Mouse (Mus musculus) stomach, embryonic 16.5 days (tissue): ENCODE measurements around the gene Spsb1. TPM values are rescaled to one million over a fixed set of nuclear protein-coding genes. Genes with fewer than 3 reads are reported as not detected.

Experiments
- ATAC-seq: fragments of 200-750 bp; cut with Nextera tagmentation; 2 replicates; pipeline ENCODE4 v1.8.0; 2017; ENCODE audit warnings: moderate number of reproducible peaks, moderate TSS enrichment; ENCODE audit not compliant: insufficient read depth, low FRiP score
- H3K27ac ChIP-seq: fragments of 300-500 bp; sonication (generic); 2 replicates; pipeline ENCODE4 v1.5.1; 2014; ENCODE audit warnings: low read length
- H3K27me3 ChIP-seq: fragments of 300-500 bp; sonication (generic); 2 replicates; pipeline ENCODE4 v1.6.1; 2014; ENCODE audit warnings: low read length, control low read depth, mixed read lengths; ENCODE audit not compliant: control insufficient read depth, insufficient read depth
- H3K36me3 ChIP-seq: fragments of 300-500 bp; sonication (generic); 2 replicates; pipeline ENCODE4 v1.6.1; 2014; ENCODE audit warnings: low read length; ENCODE audit not compliant: control insufficient read depth, insufficient read depth
- H3K4me1 ChIP-seq: fragments of 300-500 bp; sonication (generic); 2 replicates; pipeline ENCODE4 v1.6.1; 2014; ENCODE audit warnings: low read length, control low read depth, mixed read lengths; ENCODE audit not compliant: control insufficient read depth, insufficient read depth
- H3K4me2 ChIP-seq: fragments of 300-500 bp; sonication (generic); 2 replicates; pipeline ENCODE4 v1.6.1; 2014; ENCODE audit warnings: low read depth, low read length, mixed read lengths
- H3K4me3 ChIP-seq: fragments of 300-500 bp; sonication (generic); replicated peaks from 2 replicates; pipeline ENCODE4 v1.5.1; 2014; ENCODE audit warnings: mild to moderate bottlenecking, low read length
- H3K9ac ChIP-seq: fragments of 300-500 bp; sonication (generic); 2 replicates; pipeline ENCODE4 v1.6.1; 2014; ENCODE audit warnings: low read length
- H3K9me3 ChIP-seq: fragments of 300-500 bp; sonication (generic); replicated peaks from 2 replicates; pipeline ENCODE4 v1.6.1; 2016; ENCODE audit warnings: low read length, control low read depth; ENCODE audit not compliant: control insufficient read depth
- WGBS: fragments of 180-500 bp; shearing (Covaris S2); extraction: QIAGEN DNeasy Blood & Tissue Kit; methylation state at CpG from one replicate; pipeline ENCODE4 v1.1.7; 2014; 5-methylcytosine and 5-hydroxymethylcytosine counted together
- polyA plus RNA-seq: library from polyadenylated mRNA; unstranded; fragments of >200 nt; fragmentation: Nextera tagmentation; extraction: Ambion mirVana; gene quantifications from 2 replicates; pipeline ENCODE4 v1.2.1, GENCODE M21; 2015

Gene Spsb1
- polyA plus RNA-seq, 1 experiment from 2014 or later = 14.6 TPM

DNA sequence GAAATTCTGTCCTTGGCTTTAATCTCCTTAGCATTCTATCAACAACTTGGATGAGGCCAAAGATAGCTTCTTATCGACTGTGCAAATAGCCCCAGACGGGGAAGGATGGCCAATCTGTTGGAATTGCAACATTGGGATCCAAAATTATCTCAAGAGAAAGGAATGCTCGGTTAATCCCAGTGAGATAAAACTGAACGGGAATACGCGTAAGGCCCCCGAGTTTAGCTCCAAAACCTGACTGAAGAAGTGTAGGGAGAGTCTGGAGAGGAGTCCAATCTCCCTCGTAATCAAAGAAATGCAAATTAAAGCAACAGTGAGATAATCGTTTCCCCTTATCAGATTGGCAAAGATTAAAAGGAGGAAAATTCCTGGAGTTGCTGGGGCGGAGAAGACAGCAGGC is 104.2 kb downstream of the Spsb1 start:
- ATAC-seq = no peak
- Histone ChIP-seq H3K9me3 (no peaks in the 10 kb centered on the region), H3K36me3 (no peaks in the 10 kb centered on the region), H3K4me3 (no peak overlapping the region), H3K4me2 (no peak overlapping the region), H3K27ac (no peak overlapping the region), H3K4me1 (peaks cover 4% of the 10 kb centered on the region), H3K27me3 (no peaks in the 10 kb centered on the region; the same call in 1 of the 2 replicates), H3K9ac (no peak overlapping the region)
- 42% methylated on average over 10 of the region's 10 CpGs for WGBS

DNA sequence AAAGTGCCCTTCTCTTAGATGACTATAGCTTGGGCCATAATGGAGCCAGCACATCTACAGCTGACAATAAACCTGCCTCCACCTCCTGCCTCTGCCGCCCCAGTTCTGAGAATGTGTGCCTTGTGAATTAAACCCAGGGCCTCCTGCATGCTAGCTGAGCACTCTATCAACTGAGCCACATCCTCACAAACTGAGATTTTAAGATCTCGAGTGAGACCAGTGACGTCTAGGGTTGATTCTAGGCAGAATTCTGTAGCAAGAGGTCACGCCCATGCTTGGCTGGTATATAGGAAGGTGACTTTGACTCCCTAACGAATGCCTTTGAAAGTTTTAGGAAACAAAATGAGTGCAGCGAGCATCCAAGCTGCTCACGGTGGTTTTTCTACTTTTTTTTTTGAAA is 104.8 kb downstream of the Spsb1 start:
- 84% methylated on average over 7 of the region's 7 CpGs for WGBS
- no peaks in the 10 kb centered on the region for H3K36me3 ChIP-seq
- no peak overlapping the region for H3K9ac ChIP-seq
- peaks cover 4% of the 10 kb centered on the region for H3K4me1 ChIP-seq
- no peaks in the 10 kb centered on the region for H3K9me3 ChIP-seq
- no peak overlapping the region for H3K4me2 ChIP-seq
- no peaks in the 10 kb centered on the region; the same call in 1 of the 2 replicates for H3K27me3 ChIP-seq
- H3K27ac ChIP-seq = no peak overlapping the region
- H3K4me3 ChIP-seq = no peak overlapping the region
- no peak for ATAC-seq

DNA sequence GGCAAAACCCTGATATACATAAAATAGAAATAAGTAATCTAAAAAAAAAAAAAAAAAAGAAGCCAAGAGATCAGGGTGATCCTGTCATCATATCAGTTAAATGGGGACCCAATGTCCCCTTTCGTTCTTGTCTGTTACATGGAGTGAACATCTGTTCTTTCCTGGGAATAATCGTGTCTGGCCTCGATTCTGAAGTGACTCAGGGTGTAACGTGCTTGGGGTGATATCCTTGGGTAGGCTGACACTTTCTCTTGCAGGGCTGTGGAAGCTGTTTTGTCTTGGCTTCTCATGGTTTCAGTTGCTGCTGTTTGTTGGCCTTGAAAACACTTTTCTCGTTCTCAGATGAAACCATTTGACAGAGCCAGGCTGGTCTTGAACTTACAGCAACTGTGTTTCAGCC is 105.8 kb downstream of the Spsb1 start:
- Histone ChIP-seq H3K4me3 (no peak overlapping the region), H3K4me2 (no peak overlapping the region), H3K9ac (no peak overlapping the region), H3K9me3 (no peaks in the 10 kb centered on the region), H3K4me1 (no peaks in the 10 kb centered on the region), H3K36me3 (no peaks in the 10 kb centered on the region), H3K27ac (no peak overlapping the region), H3K27me3 (no peaks in the 10 kb centered on the region)
- 87% methylated on average over 5 of the region's 5 CpGs for WGBS
- no peak for ATAC-seq

DNA sequence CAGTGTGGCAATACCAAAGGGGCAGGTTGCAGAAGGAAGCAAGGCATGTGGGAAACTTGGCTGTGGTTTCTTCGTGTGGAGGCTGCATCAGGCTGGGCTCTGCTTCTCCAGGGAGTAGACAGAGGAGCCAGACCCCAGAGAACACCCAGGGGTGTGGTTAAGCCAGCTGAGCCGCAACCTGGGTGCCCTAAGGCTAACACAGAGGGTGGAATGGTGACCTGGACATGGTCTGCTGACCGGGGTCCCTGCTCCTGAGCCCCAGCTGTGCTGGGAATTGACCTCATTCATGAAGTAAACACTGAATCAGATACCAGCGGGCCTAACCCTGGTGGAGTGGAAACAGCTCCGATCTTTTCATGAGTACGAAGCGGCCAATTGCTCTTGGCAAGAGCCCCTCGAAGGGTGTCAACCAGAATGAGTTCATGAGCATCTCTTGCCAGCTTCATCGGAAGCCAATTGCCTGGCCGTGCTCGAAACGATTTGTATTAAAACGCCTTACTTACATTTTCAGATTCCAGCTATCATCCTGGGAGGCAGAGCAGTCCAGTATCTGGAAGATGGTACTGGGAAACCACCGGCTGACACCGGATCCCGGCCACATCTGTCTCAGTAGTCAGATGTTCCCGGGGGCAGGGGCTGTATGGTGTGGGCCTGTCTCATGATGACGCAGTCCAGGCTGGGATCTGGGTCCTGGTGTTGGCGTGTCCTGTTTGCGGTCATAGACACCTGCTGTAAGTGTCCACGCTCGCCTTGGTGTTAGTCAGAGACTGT is 107.8 kb downstream of the Spsb1 start:
- peak; percentile 45; the same call in 1 of the 2 replicates for ATAC-seq

More for the DNA sequence above, 107.8 kb downstream of the Spsb1 start:
- Histone ChIP-seq H3K4me2 (no peak overlapping the region), H3K4me3 (no peak overlapping the region), H3K36me3 (no peaks in the 10 kb centered on the region), H3K27ac (no peak overlapping the region), H3K9me3 (no peaks in the 10 kb centered on the region), H3K9ac (no peak overlapping the region), H3K27me3 (no peaks in the 10 kb centered on the region), H3K4me1 (no peaks in the 10 kb centered on the region)
- WGBS = 58% methylated on average over 22 of the region's 22 CpGs

Other genes starting within 250 kb of the Spsb1 start
- gene Tmem201, start 217.0 kb downstream of the Spsb1 start, polyA plus RNA-seq = 19.7 and 20.1 TPM in 2 replicates
- 7.8 and 8.1 TPM in 2 replicates for gene Slc25a33, start 180.8 kb downstream of the Spsb1 start, polyA plus RNA-seq
- 14.9 and 15.2 TPM in 2 replicates for gene H6pd, start 54.0 kb upstream of the Spsb1 start, polyA plus RNA-seq
- 1.5 TPM in 2 replicates for gene Gpr157, start 132.3 kb upstream of the Spsb1 start, polyA plus RNA-seq
- 1.00 and 1.8 TPM in 2 replicates for gene Slc2a5, start 164.2 kb upstream of the Spsb1 start, polyA plus RNA-seq
- gene Slc2a7, start 193.9 kb upstream of the Spsb1 start, polyA plus RNA-seq = 0.14 TPM in 1 of 2 replicates, not detected in the other
- gene Car6, start 246.3 kb upstream of the Spsb1 start, polyA plus RNA-seq = not detected in 2 replicates